Mouse (Mus musculus): Measurements from ENCODE around the gene Epm2aip1. TPM values are rescaled to one million over a fixed set of nuclear protein-coding genes. Genes with fewer than 3 reads are reported as not detected.

The Epm2aip1 gene
- 10 to 100 TPM; 52.5 to 53.2 TPM for total RNA-seq (2021)
- long read RNA-seq, experiment 1, full-length matches to known transcripts = 7 of 7 reads
- long read RNA-seq, experiment 1, partial matches to known transcripts = 0 of 7 reads
- long read RNA-seq, experiment 1, other reads (novel, unspliced or antisense) = 0 of 7 reads
- long read RNA-seq, experiment 2, full-length matches to known transcripts = 16 of 16 reads
- long read RNA-seq, experiment 2, partial matches to known transcripts = 0 of 16 reads
- long read RNA-seq, experiment 2, other reads (novel, unspliced or antisense) = 0 of 16 reads

DNA sequence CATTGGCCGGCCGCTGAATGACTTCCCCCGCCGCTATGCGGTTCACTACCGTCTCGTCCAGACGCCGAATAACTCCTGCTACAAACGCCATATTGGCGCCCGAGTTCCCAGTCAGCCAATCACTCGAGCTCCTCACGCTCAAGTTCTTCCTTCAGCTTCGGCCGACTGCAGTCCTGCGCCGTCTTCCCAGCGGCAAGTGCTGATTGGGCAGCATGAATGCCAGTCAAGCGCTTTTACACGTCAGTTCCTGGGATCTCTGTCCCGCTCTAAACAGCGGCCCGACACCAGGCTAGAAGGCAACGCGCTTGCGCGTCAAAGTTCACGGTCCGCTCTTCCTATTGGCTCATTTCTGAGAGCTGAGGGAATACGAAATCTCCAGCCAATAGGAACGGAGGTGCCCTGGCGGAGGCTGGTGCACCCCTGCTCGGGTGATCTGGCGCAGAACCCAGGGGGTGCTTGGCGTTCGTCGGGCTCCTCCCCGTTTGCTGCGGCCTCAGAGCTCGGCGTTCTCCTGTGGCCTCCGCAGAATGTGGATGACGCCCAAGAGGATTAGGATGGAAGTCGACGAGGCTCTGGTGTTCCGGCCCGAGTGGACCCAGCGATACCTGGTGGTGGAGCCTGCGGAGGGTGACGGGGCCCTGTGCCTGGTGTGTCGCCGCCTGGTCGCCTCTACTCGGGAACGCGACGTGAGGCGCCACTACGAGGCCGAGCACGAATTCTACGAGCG is at the start of gene Epm2aip1, which contains the start of gene Mlh1:
TSS of gene Epm2aip1 (plus strand) at position 496 of the 727 bp plus-strand sequence.
TSS of gene Mlh1 (minus strand) at position 358 of the 727 bp plus-strand sequence.
- DNase-seq (ENCODE audit: low spot score in 2 of 2) = peak; percentile 92 to 93

- DNase-seq (ENCODE audit: low spot score in 2 of 2) = no peak
These were observed 48.3 kb upstream of the Epm2aip1 start for GRCm38 (mm10) chr9:111223406-111223805.

- no peak for DNase-seq (ENCODE audit: low spot score in 2 of 2)
These were observed 43.3 kb upstream of the Epm2aip1 start for GRCm38 (mm10) chr9:111228446-111228845.

GRCm38 (mm10) chr9:111234701-111235100 is 37.0 kb upstream of the Epm2aip1 start:
- no peak for DNase-seq (ENCODE audit: low spot score in 2 of 2)

DNA sequence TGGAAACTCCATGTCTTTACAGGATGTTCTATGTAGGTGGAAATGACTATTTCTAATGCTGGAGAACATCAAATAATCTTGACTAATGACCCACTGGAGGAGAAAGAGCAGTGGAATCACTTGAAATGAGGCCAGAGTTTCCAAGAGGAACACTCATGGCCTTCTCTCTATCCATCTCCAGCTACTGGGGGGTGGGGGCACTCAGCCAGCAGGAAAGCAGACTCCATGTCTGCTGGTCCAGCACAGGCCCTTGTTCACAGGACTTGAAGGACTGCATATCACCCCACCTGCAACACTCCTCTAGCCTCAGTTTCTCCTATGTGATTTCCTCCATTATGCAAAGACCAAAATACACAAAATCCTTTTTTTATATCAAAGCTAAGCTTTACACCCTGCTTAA is 34.0 kb upstream of the Epm2aip1 start:
- no peak for DNase-seq (ENCODE audit: low spot score in 2 of 2)

- no peak for DNase-seq (ENCODE audit: low spot score in 2 of 2)
These were observed 31.9 kb upstream of the Epm2aip1 start for GRCm38 (mm10) chr9:111239821-111240220.

DNA sequence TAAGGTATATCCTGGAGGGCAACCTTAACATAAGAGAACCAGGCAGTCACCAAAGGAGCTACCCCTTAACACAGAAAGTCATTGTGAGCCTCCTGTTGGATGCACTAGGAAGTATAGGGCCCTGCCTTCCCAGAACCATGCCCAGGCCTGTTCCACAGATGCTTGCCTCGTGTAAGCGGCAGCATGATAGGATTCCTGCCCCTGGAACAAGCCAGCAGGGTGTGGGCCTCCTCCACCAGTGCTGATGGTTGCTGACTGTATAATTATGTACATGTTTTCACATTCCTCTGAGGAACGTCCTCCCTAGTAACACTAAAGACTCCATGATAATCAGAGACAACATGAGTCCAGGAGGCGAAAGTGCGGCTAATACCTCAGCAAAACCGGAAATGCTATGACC is 28.3 kb upstream of the Epm2aip1 start:
- no peak for DNase-seq (ENCODE audit: low spot score in 2 of 2)

- DNase-seq (ENCODE audit: low spot score in 2 of 2) = no peak
These were observed 26.2 kb upstream of the Epm2aip1 start for GRCm38 (mm10) chr9:111245546-111245945.

DNA sequence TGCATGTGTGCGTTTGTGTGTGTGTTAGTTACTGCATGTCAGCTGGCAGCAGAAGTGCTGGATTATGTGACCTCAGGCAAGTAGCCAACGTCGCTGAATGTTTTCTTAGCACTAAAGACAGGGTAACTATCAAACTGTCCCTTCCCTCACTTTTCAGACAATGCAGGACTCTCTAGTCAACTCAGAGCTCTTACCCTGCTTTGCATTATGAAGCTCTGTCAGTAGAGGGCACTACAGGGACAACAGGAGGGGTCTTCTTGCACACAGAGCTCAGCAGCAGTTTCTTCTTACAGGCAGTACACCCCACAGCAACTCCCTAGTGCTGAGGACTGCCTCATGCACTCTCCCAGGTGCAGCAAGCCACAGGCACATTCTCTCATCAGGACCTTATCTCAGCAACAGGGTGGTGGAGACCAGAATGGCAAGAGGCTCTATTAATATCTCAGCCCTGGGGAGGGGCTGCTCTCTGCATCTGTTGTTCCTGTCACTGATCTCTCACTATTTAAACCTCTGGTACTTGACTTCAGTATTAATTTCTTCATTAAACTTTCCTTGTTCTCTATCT is 24.0 kb upstream of the Epm2aip1 start:
- DNase-seq (ENCODE audit: low spot score in 2 of 2) = no peak

DNA sequence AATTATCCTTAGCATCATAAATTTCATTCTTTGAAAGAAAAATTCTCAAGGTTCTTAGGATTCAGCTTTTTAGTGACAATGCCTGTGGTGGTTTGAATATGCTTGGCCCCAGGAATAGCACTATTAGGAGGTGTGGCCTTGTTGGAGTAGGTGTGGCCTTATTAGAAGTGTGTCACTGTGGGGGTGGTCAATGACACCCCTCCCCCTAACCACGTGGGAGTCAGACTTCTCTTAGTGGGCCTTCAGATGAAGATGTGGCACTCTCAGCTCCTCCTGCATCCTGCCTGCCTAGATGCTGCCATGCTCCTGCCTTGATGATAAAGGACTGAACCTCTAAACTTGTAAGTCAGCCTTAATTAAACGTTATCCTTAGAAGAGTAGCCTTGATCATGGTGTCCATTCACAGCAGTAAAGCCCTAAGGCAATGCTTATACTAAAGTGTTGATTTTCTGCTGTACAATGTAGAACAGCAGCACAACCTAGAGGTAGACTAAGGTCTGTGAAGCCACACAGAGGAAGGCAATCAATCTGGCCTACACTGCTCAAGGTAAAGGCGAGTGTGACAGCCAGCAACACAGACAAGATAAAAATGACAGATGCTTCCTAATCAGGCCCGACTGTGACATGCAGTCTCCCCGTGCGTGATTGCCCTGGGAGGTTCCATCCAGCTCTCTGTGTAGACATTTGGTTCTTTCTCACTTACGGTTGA is 19.4 kb upstream of the Epm2aip1 start:
- DNase-seq (ENCODE audit: low spot score in 2 of 2) = no peak

DNA sequence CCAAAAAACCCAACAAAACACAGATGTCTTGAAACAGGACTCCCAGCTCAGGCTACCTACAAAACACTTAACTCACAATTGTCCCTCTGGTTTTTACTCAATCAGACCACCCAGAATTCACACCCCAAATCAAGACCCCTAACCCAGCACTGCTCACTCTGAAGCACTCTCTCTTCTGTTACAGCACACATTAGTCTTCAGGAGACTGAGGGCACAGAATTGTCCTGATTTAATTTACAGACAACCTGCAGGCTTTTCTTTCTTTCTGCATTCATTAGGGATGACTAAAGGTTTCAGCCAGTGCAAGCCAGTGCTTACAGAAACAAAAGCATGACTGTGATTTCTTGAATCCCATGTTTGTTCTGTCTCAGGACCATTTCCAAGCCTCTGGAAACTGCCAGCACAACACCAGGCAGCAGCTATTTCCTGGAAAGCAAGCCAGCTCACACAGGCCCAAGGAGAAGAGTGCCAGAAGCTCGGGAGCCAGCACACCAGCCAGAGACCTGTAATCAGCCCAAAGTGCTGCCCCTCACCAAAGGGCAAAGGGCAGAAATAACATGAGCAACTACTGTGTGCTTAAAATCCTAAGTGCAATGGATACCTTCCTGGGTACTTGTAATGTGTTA is 11.3 kb upstream of the Epm2aip1 start:
- no peak for DNase-seq (ENCODE audit: low spot score in 2 of 2)

DNA sequence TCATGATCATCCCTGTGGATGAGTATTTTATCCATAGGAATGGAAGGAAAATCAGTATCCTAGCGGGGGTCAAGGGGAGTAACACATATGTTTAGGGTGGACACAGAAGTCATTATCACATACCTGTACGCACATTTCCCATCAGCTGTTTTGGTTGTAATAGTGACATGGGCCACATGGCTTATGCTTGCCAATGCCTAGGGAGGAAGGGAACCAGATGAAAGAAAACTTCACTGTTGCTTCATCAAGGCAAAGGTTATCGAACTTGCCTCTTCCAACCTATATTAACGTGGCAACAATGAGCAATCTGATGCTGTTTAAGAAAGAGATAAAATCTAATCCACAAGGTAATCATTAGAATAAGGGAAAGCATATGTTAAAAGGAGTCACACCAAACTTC is 10.4 kb upstream of the Epm2aip1 start:
- no peak for DNase-seq (ENCODE audit: low spot score in 2 of 2)

DNA sequence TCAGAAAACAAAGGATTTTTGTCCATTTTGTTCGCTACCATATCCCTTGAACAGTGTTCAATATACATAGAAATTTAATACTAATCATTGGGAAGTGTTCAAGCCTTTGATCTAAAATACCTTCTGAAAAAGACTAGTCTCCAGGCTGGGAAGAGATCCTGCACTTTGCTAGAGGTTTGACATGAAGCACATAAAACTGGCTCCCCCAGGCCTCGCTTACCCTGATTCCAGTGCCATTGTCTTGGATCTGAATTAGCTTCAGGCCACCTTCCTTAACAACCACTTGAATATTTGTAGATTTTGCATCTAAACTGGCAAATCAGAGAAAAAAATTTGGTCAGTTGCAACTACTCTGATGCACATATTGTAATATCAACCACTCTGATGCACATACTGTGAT is 3.7 kb upstream of the Epm2aip1 start:
- no peak for DNase-seq (ENCODE audit: low spot score in 2 of 2)

DNA sequence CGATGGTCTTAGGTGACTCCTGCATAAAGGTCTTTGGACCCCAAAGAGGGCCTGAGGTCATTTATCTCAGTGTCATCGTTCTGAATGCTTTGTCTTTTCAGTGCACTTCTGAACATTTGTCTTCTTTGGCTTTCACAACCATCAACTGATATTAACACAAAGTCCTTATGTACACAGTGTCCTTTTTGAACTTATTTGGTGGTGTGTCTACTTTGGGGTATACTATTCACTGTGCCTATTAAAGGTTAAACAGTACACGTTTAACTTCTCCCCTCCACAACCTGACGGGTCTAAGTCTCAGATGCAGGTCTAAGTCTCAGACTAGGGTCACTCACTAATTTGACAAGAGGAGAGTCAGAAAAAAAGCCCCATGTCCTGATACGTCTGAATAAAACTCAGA is 1.1 kb upstream of the Epm2aip1 start:
- no peak for DNase-seq (ENCODE audit: low spot score in 2 of 2)

DNA sequence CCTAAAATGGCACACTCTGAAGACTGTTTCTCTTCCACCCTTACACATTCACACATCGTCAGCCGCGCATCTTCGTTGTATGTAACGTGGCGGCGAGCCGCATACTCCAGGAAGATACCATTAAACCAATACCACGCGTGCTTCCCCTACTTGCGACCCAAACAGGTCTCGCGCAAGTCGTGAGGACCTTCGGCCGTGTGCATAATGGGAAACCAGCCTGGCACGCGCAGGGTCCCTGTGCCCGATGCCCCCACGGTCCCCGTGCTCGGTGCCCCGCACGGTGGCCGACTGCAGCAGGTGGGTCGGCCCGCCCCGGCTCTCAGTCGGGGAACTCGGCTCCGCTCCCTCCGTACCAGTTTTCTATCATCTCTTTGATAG is 684 bp upstream of the Epm2aip1 start:
- peak in 1 of 2 experiments; percentile 38 for DNase-seq (ENCODE audit: low spot score in 2 of 2)

DNA sequence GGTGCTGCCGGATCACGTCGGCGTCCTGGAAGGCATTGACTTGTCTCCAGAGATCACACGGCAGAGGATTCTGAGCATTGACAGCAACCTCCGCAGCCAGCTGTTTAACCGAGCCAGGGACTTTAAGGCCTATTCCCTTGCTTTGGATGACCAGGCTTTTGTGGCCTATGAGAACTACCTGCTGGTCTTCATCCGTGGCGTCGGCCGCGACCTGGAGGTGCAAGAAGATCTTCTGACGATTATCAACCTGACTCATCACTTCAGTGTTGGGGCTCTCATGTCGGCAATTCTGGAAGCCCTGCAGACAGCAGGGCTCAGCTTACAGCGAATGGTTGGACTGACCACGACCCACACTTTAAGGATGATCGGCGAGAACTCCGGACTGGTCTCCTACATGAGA is 627 bp downstream of the Epm2aip1 start:
- peak in 1 of 2 experiments; percentile 6 for DNase-seq (ENCODE audit: low spot score in 2 of 2)

GRCm38 (mm10) chr9:111272996-111273785 is 1.5 kb downstream of the Epm2aip1 start:
- DNase-seq (ENCODE audit: low spot score in 2 of 2) = no peak

DNA sequence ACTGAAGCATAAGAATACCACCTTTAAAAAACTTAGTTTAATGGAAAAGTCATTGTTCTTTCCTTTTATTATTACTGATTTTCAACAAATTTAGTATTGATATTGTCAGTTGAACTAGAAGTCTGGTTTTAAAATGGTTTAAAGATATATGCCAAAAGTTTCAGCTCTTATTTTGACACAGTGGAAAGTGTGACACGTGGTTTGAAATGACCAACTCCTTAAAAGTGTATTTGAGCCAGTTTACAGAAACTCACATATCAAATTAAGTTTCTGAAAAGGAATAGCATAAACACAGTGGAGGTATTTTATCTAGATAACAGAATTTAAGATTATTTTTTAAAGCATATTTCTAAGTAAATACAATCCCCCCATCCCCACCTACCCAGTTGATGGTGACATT is 2.2 kb downstream of the Epm2aip1 start:
- DNase-seq (ENCODE audit: low spot score in 2 of 2) = no peak

GRCm38 (mm10) chr9:111275156-111275555 is 3.4 kb downstream of the Epm2aip1 start:
- DNase-seq (ENCODE audit: low spot score in 2 of 2) = no peak

GRCm38 (mm10) chr9:111285061-111285460 is 13.3 kb downstream of the Epm2aip1 start:
- no peak for DNase-seq (ENCODE audit: low spot score in 2 of 2)

All from adrenal gland, postnatal 4 days (tissue).